Mouse (Mus musculus): Measurements from ENCODE around the gene Ccin.

DNA sequence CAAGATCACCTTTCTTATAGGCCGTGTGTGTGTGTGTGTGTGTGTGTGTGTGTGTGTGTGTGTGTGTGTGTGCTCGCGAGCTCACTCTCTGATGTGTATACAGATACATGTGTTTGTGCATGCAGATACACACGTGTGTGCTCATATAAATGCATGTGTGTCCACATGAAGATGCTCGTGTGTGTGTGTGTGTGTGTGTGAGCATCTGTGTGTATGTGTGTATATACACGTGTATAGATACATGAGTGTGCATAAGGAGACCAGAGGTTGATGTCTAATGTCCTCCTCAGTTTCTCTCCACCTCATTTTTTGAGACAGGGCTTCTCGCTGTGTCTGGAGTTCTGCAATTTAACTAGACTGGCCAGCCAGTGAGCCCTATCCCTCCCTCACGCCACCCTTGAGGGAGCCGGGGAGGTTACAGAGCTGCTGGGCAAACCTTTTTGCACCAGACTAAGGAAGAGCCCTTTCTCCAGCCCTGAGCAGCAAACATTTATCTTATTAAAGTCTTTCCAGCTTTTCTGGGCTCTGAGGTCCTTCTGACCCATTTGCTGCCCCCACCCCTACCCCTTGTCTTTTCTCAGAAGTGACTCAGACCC, 11.6 kb upstream of the Ccin start:
- TF ChIP-seq ZC3H11A (IDR thresholded peaks at IDR 0.05; ENCODE audit: borderline replicate concordance, low read depth, low read length): no peak
- TF ChIP-seq CHD2 (IDR thresholded peaks at IDR 0.05; ENCODE audit: low read depth, low read length): no peak
- no peak for TF ChIP-seq HCFC1 (IDR thresholded peaks at IDR 0.05; ENCODE audit: borderline replicate concordance, insufficient read depth, low read length)

Measured in ES-E14 (cell line).